Mouse (Mus musculus) CH12.LX (cell line): ENCODE measurements around the gene Olfr1395. TPM values are rescaled to one million over a fixed set of nuclear protein-coding genes. Genes with fewer than 3 reads are reported as not detected.

Source experiments
- DNase-seq: peaks from one replicate; pipeline ENCODE4 v3.0.0-alpha.2; 2013; ENCODE audit errors: extremely low read depth
- H3K27ac ChIP-seq: 2 replicates; pipeline ENCODE4 v1.5.1; 2012; ENCODE audit warnings: low read depth, mild to moderate bottlenecking, control low read depth, moderate library complexity; ENCODE audit not compliant: insufficient read depth
- H3K27me3 ChIP-seq: replicated peaks from 2 replicates; pipeline ENCODE3; 2012; ENCODE audit warnings: inconsistent platforms
- H3K36me3 ChIP-seq, 2 experiments: replicated peaks in 1 of 2; 2 replicates each; pipeline versions ENCODE3 to v1.6.1; 2012; ENCODE audit warnings: inconsistent platforms in 1 of 2, low read length in 1 of 2, mild to moderate bottlenecking in 1 of 2, mixed read lengths in 1 of 2, moderate library complexity in 1 of 2; ENCODE audit not compliant: control insufficient read depth in 1 of 2, insufficient read depth in 1 of 2
- H3K4me1 ChIP-seq, 2 experiments: 2 replicates each; pipeline ENCODE4 v1.6.1; 2012; ENCODE audit warnings: inconsistent platforms in 1 of 2, moderate library complexity in 1 of 2; ENCODE audit not compliant: insufficient read depth in 2 of 2, control insufficient read depth in 1 of 2
- H3K4me2 ChIP-seq: 2 replicates; pipeline ENCODE4 v1.6.1; 2012; ENCODE audit warnings: low read depth, mild to moderate bottlenecking, control low read depth; ENCODE audit not compliant: poor library complexity, insufficient read depth, severe bottlenecking
- H3K4me3 ChIP-seq, 3 experiments: fragments of 150-350 bp in 1 of 3; sonication (generic) in 1 of 3; replicated peaks in 1 of 3; 2 replicates each; pipeline versions ENCODE3 to v1.5.1; 2011 to 2012; ENCODE audit warnings: low read depth in 2 of 3, low read length in 2 of 3, mild to moderate bottlenecking in 2 of 3, moderate library complexity in 2 of 3, control low read depth in 1 of 3, improper control_type of control experiment in 1 of 3, inconsistent platforms in 1 of 3, mixed read lengths in 1 of 3; ENCODE audit not compliant: poor library complexity in 1 of 3
- H3K79me2 ChIP-seq: replicated peaks from 2 replicates; pipeline ENCODE4 v1.6.1; 2012; ENCODE audit warnings: mild to moderate bottlenecking, moderate library complexity; ENCODE audit not compliant: control insufficient read depth, poor library complexity, insufficient read depth, severe bottlenecking; ENCODE audit errors: extremely low read depth
- H3K9ac ChIP-seq: 2 replicates; pipeline ENCODE4 v1.6.1; 2012; ENCODE audit warnings: low read depth, mild to moderate bottlenecking, control low read depth, moderate library complexity; ENCODE audit not compliant: insufficient read depth
- H3K9me3 ChIP-seq: replicated peaks from 2 replicates; pipeline ENCODE3; 2012; ENCODE audit warnings: low read length, inconsistent platforms, mixed read lengths
- E2F4 ChIP-seq: IDR thresholded peaks from 2 replicates; pipeline ENCODE4 v1.6.1; 2011; ENCODE audit warnings: low read depth, low read length, improper control_type of control experiment; ENCODE audit not compliant: insufficient replicate concordance
- ETS1 ChIP-seq: conservative IDR thresholded peaks from 2 replicates; pipeline ENCODE4 v1.6.1; 2012; ENCODE audit warnings: low read depth, mild to moderate bottlenecking, inconsistent platforms, low read length, improper control_type of control experiment, moderate library complexity
- IRF4 ChIP-seq: IDR thresholded peaks from 2 replicates; pipeline ENCODE4 v1.6.1; 2014; ENCODE audit warnings: low read depth, mild to moderate bottlenecking, inconsistent platforms, low read length, improper control_type of control experiment
- JUND ChIP-seq: conservative IDR thresholded peaks from 2 replicates; pipeline ENCODE4 v1.6.1; 2011; ENCODE audit warnings: low read depth, low read length, improper control_type of control experiment
- MXI1 ChIP-seq: IDR thresholded peaks from 2 replicates; pipeline ENCODE4 v1.6.1; 2011; ENCODE audit warnings: mild to moderate bottlenecking, low read depth, low read length, improper control_type of control experiment
- MYC ChIP-seq: IDR thresholded peaks from 2 replicates; pipeline ENCODE4 v1.6.1; 2011; ENCODE audit warnings: low read depth, mild to moderate bottlenecking, improper control_type of control experiment, low read length
- NRF1 ChIP-seq: IDR thresholded peaks from 2 replicates; pipeline ENCODE4 v1.6.1; 2014; ENCODE audit warnings: low read depth, mild to moderate bottlenecking, inconsistent platforms, low read length, improper control_type of control experiment, moderate library complexity
- PAX5 ChIP-seq: IDR thresholded peaks from 2 replicates; pipeline ENCODE4 v1.6.1; 2012; ENCODE audit warnings: low read length, inconsistent platforms, mixed read lengths
- RCOR1 ChIP-seq: conservative IDR thresholded peaks from 2 replicates; pipeline ENCODE4 v1.6.1; 2012; ENCODE audit warnings: low read depth, mild to moderate bottlenecking, inconsistent platforms, low read length, improper control_type of control experiment
- SMC3 ChIP-seq: IDR thresholded peaks from 2 replicates; pipeline ENCODE4 v1.6.1; 2011; ENCODE audit warnings: low read depth, low read length, improper control_type of control experiment
- TBP ChIP-seq: conservative IDR thresholded peaks from 2 replicates; pipeline ENCODE4 v1.6.1; 2011; ENCODE audit warnings: low read depth, low read length, improper control_type of control experiment
- TCF12 ChIP-seq: IDR thresholded peaks from 2 replicates; pipeline ENCODE4 v1.6.1; 2014; ENCODE audit warnings: low read depth, mild to moderate bottlenecking, inconsistent platforms, low read length, improper control_type of control experiment
- UBTF ChIP-seq: IDR thresholded peaks from 2 replicates; pipeline ENCODE4 v1.6.1; 2012; ENCODE audit warnings: low read depth, mild to moderate bottlenecking, inconsistent platforms, low read length, improper control_type of control experiment, moderate library complexity
- USF1 ChIP-seq: IDR thresholded peaks from 2 replicates; pipeline ENCODE4 v1.6.1; 2014; ENCODE audit warnings: low read depth, mild to moderate bottlenecking, inconsistent platforms, low read length, improper control_type of control experiment
- USF2 ChIP-seq: conservative IDR thresholded peaks from 2 replicates; pipeline ENCODE4 v1.6.1; 2011; ENCODE audit warnings: low read depth, low read length, improper control_type of control experiment
- ZC3H11A ChIP-seq: IDR thresholded peaks from 2 replicates; pipeline ENCODE4 v1.6.1; 2012; ENCODE audit warnings: low read depth, mild to moderate bottlenecking, inconsistent platforms, low read length, improper control_type of control experiment
- ZMIZ1 ChIP-seq: IDR thresholded peaks from 2 replicates; pipeline ENCODE4 v1.6.1; 2012; ENCODE audit warnings: low read depth, mild to moderate bottlenecking, inconsistent platforms, low read length, improper control_type of control experiment
- ZNF384 ChIP-seq: IDR thresholded peaks from 2 replicates; pipeline ENCODE4 v1.6.1; 2012; ENCODE audit warnings: low read depth, low read length, improper control_type of control experiment, inconsistent platforms
- dilution Hi-C: fragments of 300-500 bp; cut with MboI; formaldehyde crosslinking; loops from 2 replicates; pipeline ENCODE4 v1.14.3; 2020; ENCODE audit warnings: low sequenced_read_pairs; ENCODE audit not compliant: extremely low pct_unique_long_range_greater_than_20kb, extremely low pct_ligation_motif_present
- in situ Hi-C: fragments of 300-500 bp; cut with MboI; formaldehyde crosslinking; loops from 3 replicates; pipeline ENCODE4 v1.14.3; 2019; ENCODE audit warnings: low sequenced_read_pairs, low pct_ligation_motif_present, low pct_unique_long_range_greater_than_20kb, mixed read lengths
- polyA plus RNA-seq: library from polyadenylated mRNA; unstranded; fragments of >175 nt; gene quantifications from 2 replicates; pipeline ENCODE4 v1.2.1, GENCODE M21; 2012; ENCODE audit warnings: low read depth; ENCODE audit not compliant: insufficient read length
- total RNA-seq, 2 experiments: library from RNA; depleted of rRNA; stranded (reverse); fragments of 300-350 nt in 1 of 2; fragments of >200 nt in 1 of 2; gene quantifications; 2 replicates each; pipeline ENCODE4 v1.2.3; 2012 to 2014

Gene Olfr1395
- total and polyA plus RNA-seq, 3 experiments, result not detected

GRCm38 (mm10) chr11:49156821-49157814 lies 15.0 kb downstream of the Olfr1395 start:
- no peak overlapping the region for H3K9ac ChIP-seq
- dilution Hi-C loops, result no loop called here
- peaks cover 0 to 10% of the 10 kb centered on the region in 2 experiments; a peak in 2 of 4 replicates for H3K4me1 ChIP-seq
- no peak overlapping the region for H3K27ac ChIP-seq
- no peak overlapping the region for H3K4me3 ChIP-seq
- H3K9me3 ChIP-seq, result no peaks in the 10 kb centered on the region
- no peaks in the 10 kb centered on the region for H3K36me3 ChIP-seq
- in situ Hi-C loops, result no loop called here
- H3K27me3 ChIP-seq, result no peaks in the 10 kb centered on the region
- H3K4me2 ChIP-seq, result no peak overlapping the region
- TF ChIP-seq TBP (no peak), USF1 (no peak), ETS1 (no peak), RCOR1 (no peak), SMC3 (no peak), IRF4 (no peak)
- DNase-seq, result no peak
- H3K79me2 ChIP-seq, result no peaks in the 10 kb centered on the region

GRCm38 (mm10) chr11:49168839-49169611 lies 27.0 kb downstream of the Olfr1395 start:
- H3K79me2 ChIP-seq, result no peaks in the 10 kb centered on the region
- TF ChIP-seq USF2 (no peak), MXI1 (no peak), ZC3H11A (no peak), ZMIZ1 (no peak), NRF1 (no peak), UBTF (no peak), TCF12 (no peak), JUND (no peak), E2F4 (no peak), MYC (no peak), ZNF384 (no peak), USF1 (no peak), PAX5 (no peak)
- TF ChIP-seq, all 38 proteins: peak for 0
- Histone ChIP-seq H3K4me1 (no peaks in the 10 kb centered on the region), H3K9me3 (peaks cover 10% of the 10 kb centered on the region), H3K27me3 (no peaks in the 10 kb centered on the region), H3K9ac (no peak overlapping the region), H3K36me3 (no peaks in the 10 kb centered on the region), H3K4me3 (no peak overlapping the region), H3K27ac (no peak overlapping the region), H3K4me2 (no peak overlapping the region)
- in situ Hi-C loops (no loop called here), dilution Hi-C loops (no loop called here)
- no peak for DNase-seq
